Mouse (Mus musculus) kidney, adult 9 months (tissue): ENCODE results near the gene Cyp4x1.
"Not testable (repeated sequence)": the region's sequence is repeated elsewhere in the genome, so short reads cannot be mapped to it uniquely, and the experiment has no call there.

ENCODE experiments used
- DNase-seq: peaks from one replicate; pipeline ENCODE4 v3.0.0; 2022

Gene Cyp4x1

DNA sequence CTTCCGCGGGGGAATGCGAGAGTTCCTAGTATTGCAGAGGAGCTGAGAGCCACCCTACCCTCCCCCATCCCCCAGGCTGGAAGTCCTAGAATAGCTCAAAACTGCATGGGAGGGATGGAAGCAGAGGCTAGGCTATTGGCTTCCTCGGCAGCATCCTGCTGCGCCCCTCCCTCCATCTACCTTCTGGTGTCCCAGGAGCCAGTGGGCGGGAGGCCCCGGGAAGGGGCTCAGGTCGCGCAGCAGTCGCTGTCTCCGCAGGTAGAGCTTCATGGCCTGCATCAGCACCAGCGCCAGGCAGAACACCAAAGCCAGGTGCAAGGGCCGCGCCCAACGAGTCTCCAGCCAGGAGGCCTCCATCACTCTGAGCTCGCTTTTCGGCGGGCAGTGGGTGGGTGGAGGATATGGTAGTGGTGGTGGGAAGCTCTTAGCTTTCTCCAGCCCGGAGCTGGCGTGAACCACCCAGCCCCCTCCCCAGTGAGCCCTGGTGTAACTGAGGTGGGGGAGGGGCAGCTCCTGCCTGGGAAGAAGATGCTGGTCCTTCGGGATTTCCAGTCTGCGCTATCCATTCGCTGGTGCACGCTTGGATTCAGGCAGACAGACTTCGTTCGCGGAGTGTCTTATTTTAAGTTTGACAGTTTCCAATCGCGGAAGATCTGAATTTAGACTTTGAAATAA, at the start of gene Cyp4x1:
Gene Cyp4x1, minus strand, starts transcription at position 661 of the 675 bp plus-strand sequence.
- DNase-seq: no peak

- DNase-seq: peak; percentile 11
Observed at GRCm38 (mm10) chr4:115176201-115176600, 42.1 kb upstream of the Cyp4x1 start.

- DNase-seq: no peak
Observed at GRCm38 (mm10) chr4:115174694-115175353, 40.7 kb upstream of the Cyp4x1 start.

DNA sequence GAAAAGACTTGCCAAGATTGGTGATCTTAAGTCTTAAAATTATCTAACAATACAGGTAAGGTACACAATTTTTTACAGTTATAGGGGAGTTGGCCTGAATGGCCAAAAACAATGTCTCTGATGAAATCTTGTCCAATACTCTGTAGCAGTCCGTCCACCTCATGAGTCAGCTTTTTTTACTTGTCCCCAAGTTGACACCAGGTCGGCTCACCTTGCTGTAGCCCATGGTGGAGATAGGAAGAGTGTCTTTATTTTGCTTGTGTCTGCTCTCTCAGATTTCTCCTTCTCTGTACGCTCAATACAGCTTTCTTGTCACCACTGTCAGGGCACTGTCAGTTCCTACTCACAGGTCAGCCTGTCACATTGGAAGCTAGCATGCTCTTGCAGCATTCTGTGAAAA, 24.9 kb upstream of the Cyp4x1 start:
- DNase-seq: not testable (repeated sequence)

DNA sequence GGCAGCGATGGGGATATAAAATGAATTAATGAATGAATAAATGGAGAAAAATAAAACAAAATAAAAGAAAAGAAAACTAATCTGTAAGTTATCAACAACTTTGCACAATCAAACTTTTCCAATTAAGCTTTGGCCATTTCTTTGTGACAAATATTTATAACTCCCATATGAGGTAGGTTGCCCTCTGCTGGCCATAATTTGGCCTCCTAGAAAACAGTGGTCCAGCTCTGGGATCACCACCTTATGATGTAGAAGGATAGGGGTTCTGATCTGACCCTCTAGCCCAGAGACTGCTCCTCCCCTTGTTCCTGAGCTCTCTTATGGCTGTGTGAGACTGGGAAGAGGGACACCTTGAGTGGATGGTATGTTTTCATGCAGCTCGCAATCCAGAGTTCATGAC, 20.6 kb upstream of the Cyp4x1 start:
- peak; percentile 26 for DNase-seq

GRCm38 (mm10) chr4:115134296-115134630, 182 bp upstream of the Cyp4x1 start:
- no peak for DNase-seq

GRCm38 (mm10) chr4:115133085-115133484, 996 bp downstream of the Cyp4x1 start:
- DNase-seq: no peak

DNA sequence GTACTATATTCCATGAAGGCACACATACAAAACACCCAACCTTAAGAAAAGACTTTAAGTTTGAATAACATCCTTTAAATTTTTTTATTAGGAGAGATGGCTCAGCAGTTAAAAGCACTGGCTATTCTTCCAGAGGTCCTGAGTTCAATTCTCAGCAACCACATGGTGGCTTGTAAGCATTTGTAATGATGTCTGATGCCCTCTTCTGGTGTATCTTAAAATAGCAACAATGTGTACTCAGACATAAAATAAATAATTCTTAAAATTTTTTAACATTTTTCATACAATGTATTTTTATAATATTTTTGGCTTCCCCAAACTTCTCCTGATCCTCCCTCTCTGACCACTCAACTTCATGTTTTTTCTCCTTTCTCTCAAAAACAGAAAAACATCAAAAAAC, 9.4 kb downstream of the Cyp4x1 start:
- DNase-seq: no peak

- DNase-seq: no peak
Observed at GRCm38 (mm10) chr4:115123507-115123906, 10.6 kb downstream of the Cyp4x1 start.

DNA sequence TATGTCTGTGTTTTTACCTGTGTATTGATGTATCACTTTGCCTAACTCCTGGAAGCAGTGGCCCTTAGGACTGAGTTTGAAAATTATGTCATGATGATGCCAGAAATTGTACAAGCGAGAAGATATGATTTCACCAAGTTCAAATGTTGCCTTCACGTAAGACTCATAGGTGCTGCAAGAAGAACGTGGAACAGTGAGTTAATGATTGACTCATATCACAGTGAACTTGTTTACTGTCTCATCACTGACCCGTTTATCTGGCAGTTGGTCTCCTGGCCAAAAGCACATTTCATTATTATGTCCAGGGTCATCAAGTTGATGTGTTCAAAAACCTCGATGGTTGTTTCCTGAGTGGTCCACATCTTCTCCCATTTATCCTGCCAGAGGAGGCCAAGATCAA, 12.5 kb downstream of the Cyp4x1 start:
- peak; percentile 37 for DNase-seq

- no peak for DNase-seq
Observed at GRCm38 (mm10) chr4:115121162-115121561, 12.9 kb downstream of the Cyp4x1 start.

DNA sequence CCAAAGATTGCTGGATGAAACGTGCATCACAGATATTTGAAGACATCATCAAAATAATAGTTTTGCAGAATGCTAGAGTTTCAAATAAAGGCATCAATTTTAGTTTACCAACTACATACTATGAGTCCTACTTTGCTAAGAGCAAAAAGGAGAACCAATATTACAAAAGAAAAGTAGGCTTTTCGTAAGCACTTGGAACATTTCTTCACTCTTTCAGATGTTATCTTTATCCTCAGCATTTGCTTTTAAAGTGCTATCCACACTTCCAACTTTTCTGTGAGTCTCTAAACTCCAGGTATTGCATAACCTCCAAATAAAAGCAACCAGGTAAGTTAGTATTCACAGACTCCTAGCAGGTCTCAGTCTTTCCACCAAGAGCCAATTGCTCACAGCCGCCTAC, 14.4 kb downstream of the Cyp4x1 start:
- no peak for DNase-seq

GRCm38 (mm10) chr4:115113266-115113665, 20.8 kb downstream of the Cyp4x1 start:
- no peak for DNase-seq

- DNase-seq: no peak
Observed at GRCm38 (mm10) chr4:115111167-115111566, 22.9 kb downstream of the Cyp4x1 start.

- DNase-seq: no peak
Observed at GRCm38 (mm10) chr4:115103510-115103909, 30.6 kb downstream of the Cyp4x1 start.

DNA sequence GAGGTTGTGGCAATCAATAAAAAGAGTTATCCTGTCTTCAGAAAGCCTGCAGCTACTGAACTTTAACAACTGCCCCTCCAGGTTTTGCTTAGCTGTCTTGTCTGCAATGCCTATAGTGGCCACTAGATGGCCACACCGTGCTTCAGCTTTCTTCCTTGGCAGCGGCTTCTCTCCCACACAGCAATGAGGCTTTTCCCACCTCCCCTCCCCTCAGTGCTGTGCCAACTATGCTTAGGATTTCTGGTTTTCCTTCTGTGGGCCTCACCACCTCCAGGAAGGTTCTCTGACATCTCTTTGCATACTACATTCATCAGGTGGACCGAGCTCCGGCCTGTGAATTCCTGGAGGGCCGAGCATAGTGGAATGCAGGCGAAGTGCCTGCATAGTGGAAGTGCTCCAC, 32.4 kb downstream of the Cyp4x1 start:
- peak; percentile 67 for DNase-seq

- peak; percentile 59 for DNase-seq
Observed at GRCm38 (mm10) chr4:115097146-115097496, 37.0 kb downstream of the Cyp4x1 start.

GRCm38 (mm10) chr4:115096435-115097145, 37.5 kb downstream of the Cyp4x1 start:
- peak; percentile 54 for DNase-seq

DNA sequence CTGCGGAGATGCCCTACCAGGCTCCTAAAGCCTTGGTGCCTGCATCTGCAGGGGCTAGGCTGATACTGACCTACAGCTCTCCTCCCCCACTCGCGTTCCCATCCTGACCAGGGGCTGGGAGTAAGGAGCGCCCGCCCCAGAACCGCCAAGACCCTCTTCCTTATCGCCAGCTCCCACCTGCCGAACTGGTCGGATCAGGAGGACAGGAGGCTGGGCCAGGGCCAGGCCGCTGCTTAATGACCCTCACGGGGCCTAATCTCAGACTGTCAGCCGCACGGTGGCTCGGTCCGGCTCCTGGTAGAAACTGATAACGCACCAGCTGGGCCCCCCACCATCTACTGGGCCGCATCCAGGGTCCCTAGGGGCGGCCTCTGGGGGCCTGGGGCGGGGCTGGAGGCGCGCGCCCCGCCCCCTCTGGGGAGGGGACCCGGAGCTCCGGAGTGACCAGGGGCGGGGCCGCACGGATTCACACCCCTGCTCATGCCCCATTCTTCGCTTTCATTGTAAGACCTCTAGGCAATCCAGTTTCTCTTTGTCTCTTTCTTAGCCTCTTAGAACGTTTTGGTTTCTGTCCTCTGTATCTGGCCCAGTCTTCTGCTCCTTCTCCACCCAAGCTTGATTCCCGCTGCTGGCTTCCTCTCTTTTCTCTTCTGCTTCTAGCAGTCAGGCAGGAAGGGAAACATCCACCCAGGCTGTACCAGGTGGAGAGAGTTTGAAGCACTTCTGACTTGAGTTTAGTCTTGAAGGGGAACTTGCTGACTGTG, 38.2 kb downstream of the Cyp4x1 start:
- peak; percentile 69 for DNase-seq

GRCm38 (mm10) chr4:115094056-115094455, 40.0 kb downstream of the Cyp4x1 start:
- DNase-seq: peak; percentile 33

GRCm38 (mm10) chr4:115093331-115093864, 40.7 kb downstream of the Cyp4x1 start:
- peak; percentile 82 for DNase-seq

DNA sequence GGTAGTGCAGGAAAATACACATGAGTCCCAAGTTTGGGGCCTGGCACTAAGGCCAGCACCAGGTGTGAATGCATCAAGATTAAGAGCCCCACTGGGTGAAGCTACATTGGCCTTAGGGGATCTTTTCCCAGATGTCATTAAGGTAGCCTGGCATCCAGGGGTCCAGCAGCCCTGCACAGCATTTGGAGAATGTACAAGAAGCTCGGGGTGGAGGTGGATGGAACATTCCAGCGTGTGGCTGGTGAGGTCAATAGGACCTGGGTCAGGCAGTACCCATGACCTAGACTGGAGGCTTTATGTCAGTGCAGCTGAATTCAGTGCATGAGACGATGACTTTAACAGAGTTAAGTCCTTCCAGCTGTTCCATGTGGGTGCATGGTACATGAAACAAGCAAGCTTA, 42.3 kb downstream of the Cyp4x1 start:
- peak; percentile 38 for DNase-seq

GRCm38 (mm10) chr4:115090592-115090991, 43.5 kb downstream of the Cyp4x1 start:
- DNase-seq: peak; percentile 89
